Mouse (Mus musculus): ENCODE results near the gene Ccr3. TPM values are rescaled to one million over a fixed set of nuclear protein-coding genes. Genes with fewer than 3 reads are reported as not detected.

Ccr3 gene
- total and polyA plus RNA-seq, 3 experiments, result not detected

DNA sequence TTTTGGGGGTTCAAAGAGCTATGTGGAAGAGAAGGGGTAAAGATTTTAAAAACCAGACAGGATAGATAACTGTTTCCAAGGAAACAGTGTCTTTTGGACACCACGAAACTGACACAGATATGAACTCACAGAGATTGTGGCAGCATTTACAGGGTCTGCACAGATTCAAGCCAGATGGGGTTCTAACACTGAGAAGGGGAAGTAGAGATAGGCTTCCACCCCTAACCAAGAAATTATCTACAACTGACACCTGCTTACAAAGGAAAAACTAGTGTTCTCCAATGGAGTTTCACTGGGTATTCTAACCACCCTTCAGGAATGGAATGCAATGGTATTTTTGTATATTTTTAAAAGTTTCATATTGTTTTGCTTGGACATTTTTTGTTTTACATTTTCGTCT, 5.7 kb upstream of the Ccr3 start:
- no peak overlapping the region for H3K27ac ChIP-seq (ENCODE audit: control insufficient read depth, low read depth, low read length)
- H3K9me3 ChIP-seq (replicated peaks; ENCODE audit: insufficient read depth, low read length), result no peaks in the 10 kb centered on the region
- DNase-seq (ENCODE audit: low read depth, low spot score), result peak; percentile 83

DNA sequence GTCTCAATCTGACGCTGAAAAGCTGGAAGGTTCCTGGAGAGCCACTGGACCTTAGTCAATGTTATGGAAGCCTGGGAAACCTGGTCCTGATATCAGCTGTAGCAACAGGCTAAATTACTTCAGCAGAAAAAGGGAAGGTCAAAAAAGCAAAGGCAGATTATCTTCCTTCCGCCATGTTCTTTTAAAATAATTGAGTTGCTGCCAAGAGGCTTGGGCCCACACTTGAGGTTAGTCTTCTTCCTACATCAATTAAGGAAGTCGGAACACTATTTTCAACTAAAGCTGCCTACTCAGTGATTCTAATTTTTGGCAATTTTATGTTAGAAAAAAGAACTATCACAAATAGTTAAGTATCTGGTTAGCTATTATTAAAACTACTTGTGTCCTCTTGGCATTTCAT, 1.9 kb upstream of the Ccr3 start:
- H3K9ac ChIP-seq (ENCODE audit: control insufficient read depth, low read depth, low read length, poor library complexity, severe bottlenecking), result no peak overlapping the region
- H3K4me3 ChIP-seq (ENCODE audit: control insufficient read depth in 1 of 2, insufficient read depth in 1 of 2, low read depth in 2 of 2, low read length in 2 of 2), result no peak overlapping the region
- peaks cover 14 to 21% of the 10 kb centered on the region in 2 experiments for H3K4me1 ChIP-seq (ENCODE audit: control insufficient read depth in 1 of 2, insufficient read depth in 2 of 2, low read length in 2 of 2)
- no peaks in the 10 kb centered on the region for H3K79me2 ChIP-seq (ENCODE audit: control insufficient read depth, insufficient read depth, low read length, poor library complexity)
- no peaks in the 10 kb centered on the region; a peak in 2 of 4 replicates for H3K27me3 ChIP-seq (ENCODE audit: control insufficient read depth in 1 of 2, insufficient read depth in 2 of 2, low read length in 2 of 2)
- H3K27ac ChIP-seq (ENCODE audit: control insufficient read depth, low read depth, low read length), result peak overlapping the region; percentile 49
- peak; percentile 93 for DNase-seq (ENCODE audit: low read depth, low spot score)
- no peaks in the 10 kb centered on the region for H3K9me3 ChIP-seq (replicated peaks; ENCODE audit: insufficient read depth, low read length)
- H3K36me3 ChIP-seq (ENCODE audit: control insufficient read depth in 1 of 2, insufficient read depth in 2 of 2, low read length in 2 of 2), result peaks cover 0 to 35% of the 10 kb centered on the region in 2 experiments; a peak in 2 of 4 replicates
- TF ChIP-seq CHD2 (IDR thresholded peaks at IDR 0.05; ENCODE audit: low read length) (peak; percentile 27; the same call in 1 of the 2 replicates), MAFK (IDR thresholded peaks at IDR 0.05; ENCODE audit: borderline replicate concordance, low read depth, low read length) (peak; percentile 74), SMC3 (IDR thresholded peaks at IDR 0.05; ENCODE audit: low read depth, low read length) (peak; percentile 26; the same call in 1 of the 2 replicates), ZNF384 (IDR thresholded peaks at IDR 0.05; ENCODE audit: low read depth, low read length) (peak; percentile 44; the same call in 1 of the 2 replicates), ZC3H11A (IDR thresholded peaks at IDR 0.05; ENCODE audit: low read depth, low read length) (no peak), TAL1 (IDR thresholded peaks at IDR 0.05; ENCODE audit: low read length) (peak; percentile 54), JUND (IDR thresholded peaks at IDR 0.05; ENCODE audit: low read depth, low read length) (0 out of 2 replicates have a peak, but pooled peaks have one; percentile 34), MAX (IDR thresholded peaks at IDR 0.05; ENCODE audit: low read length) (no peak; the same call in 1 of the 2 replicates), ELF1 (IDR thresholded peaks at IDR 0.05; ENCODE audit: low read depth, low read length) (peak; percentile 61), KAT2A (conservative IDR thresholded peaks at IDR 0.05; ENCODE audit: low read depth, low read length) (no peak), MEF2A (IDR thresholded peaks at IDR 0.05; ENCODE audit: extremely low read depth, insufficient replicate concordance, low read depth, low read length, poor library complexity, severe bottlenecking) (peak; percentile 66; the same call in 1 of the 2 replicates), RCOR1 (IDR thresholded peaks at IDR 0.05; ENCODE audit: low read depth, low read length) (peak; percentile 98), TCF12 (IDR thresholded peaks at IDR 0.05; ENCODE audit: low read depth, low read length) (peak; percentile 92), GATA1 (IDR thresholded peaks at IDR 0.05; ENCODE audit: low read depth, low read length) (peak; percentile 84), HCFC1 (IDR thresholded peaks at IDR 0.05; ENCODE audit: low read depth, low read length) (peak; percentile 51; the same call in 1 of the 2 replicates), EP300 (IDR thresholded peaks at IDR 0.05; ENCODE audit: low read depth in 1 of 2, low read length in 2 of 2) (peak; percentile 91 to 97), POLR2A (IDR thresholded peaks at IDR 0.05; ENCODE audit: control insufficient read depth in 1 of 2, insufficient read depth in 1 of 2, low read depth in 1 of 2, low read length in 2 of 2, poor library complexity in 1 of 2) (no peak)

More for the DNA sequence above, 5.7 kb upstream of the Ccr3 start:
- Histone ChIP-seq H3K9ac (ENCODE audit: control insufficient read depth, low read depth, low read length, poor library complexity, severe bottlenecking) (no peak overlapping the region), H3K4me1 (ENCODE audit: control insufficient read depth in 1 of 2, insufficient read depth in 2 of 2, low read length in 2 of 2) (peaks cover 14 to 20% of the 10 kb centered on the region in 2 experiments), H3K36me3 (ENCODE audit: control insufficient read depth in 1 of 2, insufficient read depth in 2 of 2, low read length in 2 of 2) (peaks cover 0 to 27% of the 10 kb centered on the region in 2 experiments; a peak in 2 of 4 replicates), H3K79me2 (ENCODE audit: control insufficient read depth, insufficient read depth, low read length, poor library complexity) (no peaks in the 10 kb centered on the region), H3K4me3 (ENCODE audit: control insufficient read depth in 1 of 2, insufficient read depth in 1 of 2, low read depth in 2 of 2, low read length in 2 of 2) (no peak overlapping the region), H3K27me3 (ENCODE audit: control insufficient read depth in 1 of 2, insufficient read depth in 2 of 2, low read length in 2 of 2) (no peaks in the 10 kb centered on the region; a peak in 2 of 4 replicates)
- TF ChIP-seq E2F4 (IDR thresholded peaks at IDR 0.05; ENCODE audit: borderline replicate concordance, low read depth, low read length) (no peak), ZKSCAN1 (IDR thresholded peaks at IDR 0.05; ENCODE audit: low read depth, low read length) (no peak), SIN3A (IDR thresholded peaks at IDR 0.05; ENCODE audit: low read length) (peak; percentile 45; the same call in 1 of the 2 replicates), MAFK (IDR thresholded peaks at IDR 0.05; ENCODE audit: borderline replicate concordance, low read depth, low read length) (peak; percentile 87), GABPA (IDR thresholded peaks at IDR 0.05; ENCODE audit: low read depth, low read length) (no peak), RCOR1 (IDR thresholded peaks at IDR 0.05; ENCODE audit: low read depth, low read length) (peak; percentile 100), ETS1 (IDR thresholded peaks at IDR 0.05; ENCODE audit: low read depth, low read length) (peak; percentile 97), GATA1 (IDR thresholded peaks at IDR 0.05; ENCODE audit: low read depth, low read length) (peak; percentile 96), TCF12 (IDR thresholded peaks at IDR 0.05; ENCODE audit: low read depth, low read length) (peak; percentile 98), USF2 (IDR thresholded peaks at IDR 0.05; ENCODE audit: borderline replicate concordance in 1 of 2, insufficient read depth in 1 of 2, low read depth in 1 of 2, low read length in 2 of 2) (no peak), CHD2 (IDR thresholded peaks at IDR 0.05; ENCODE audit: low read length) (no peak), CHD1 (IDR thresholded peaks at IDR 0.05; ENCODE audit: low read depth, low read length) (no peak), KAT2A (conservative IDR thresholded peaks at IDR 0.05; ENCODE audit: low read depth, low read length) (no peak; the same call in 1 of the 2 replicates), POLR2AphosphoS5 (IDR thresholded peaks at IDR 0.05; ENCODE audit: borderline replicate concordance, low read depth, low read length) (no peak), NRF1 (IDR thresholded peaks at IDR 0.05; ENCODE audit: insufficient read depth, low read depth, low read length, poor library complexity, severe bottlenecking) (no peak), MYB (IDR thresholded peaks at IDR 0.05; ENCODE audit: low read depth, low read length) (peak; percentile 29; the same call in 1 of the 2 replicates), SMC3 (IDR thresholded peaks at IDR 0.05; ENCODE audit: low read depth, low read length) (no peak), HCFC1 (IDR thresholded peaks at IDR 0.05; ENCODE audit: low read depth, low read length) (0 out of 2 replicates have a peak, but pooled peaks have one; percentile 20), USF1 (IDR thresholded peaks at IDR 0.05; ENCODE audit: low read depth, low read length) (no peak), MAZ (IDR thresholded peaks at IDR 0.05; ENCODE audit: low read depth, low read length) (no peak), TAL1 (IDR thresholded peaks at IDR 0.05; ENCODE audit: low read length) (peak; percentile 93), ZMIZ1 (IDR thresholded peaks at IDR 0.05; ENCODE audit: low read depth, low read length) (peak; percentile 42; the same call in 1 of the 2 replicates), ELF1 (IDR thresholded peaks at IDR 0.05; ENCODE audit: low read depth, low read length) (peak; percentile 38; the same call in 1 of the 2 replicates), UBTF (IDR thresholded peaks at IDR 0.05; ENCODE audit: borderline replicate concordance, insufficient read depth, low read depth, low read length) (no peak), JUND (IDR thresholded peaks at IDR 0.05; ENCODE audit: low read depth, low read length) (no peak), MEF2A (IDR thresholded peaks at IDR 0.05; ENCODE audit: extremely low read depth, insufficient replicate concordance, low read depth, low read length, poor library complexity, severe bottlenecking) (no peak), MAX (IDR thresholded peaks at IDR 0.05; ENCODE audit: low read length) (peak; percentile 34; the same call in 1 of the 2 replicates), MXI1 (IDR thresholded peaks at IDR 0.05; ENCODE audit: low read depth, low read length) (peak; percentile 83), ZC3H11A (IDR thresholded peaks at IDR 0.05; ENCODE audit: low read depth, low read length) (no peak), EP300 (IDR thresholded peaks at IDR 0.05; ENCODE audit: low read depth in 1 of 2, low read length in 2 of 2) (peak; percentile 93 to 96), RAD21 (IDR thresholded peaks at IDR 0.05; ENCODE audit: low read depth, low read length) (no peak; the same call in 1 of the 2 replicates), ZNF384 (IDR thresholded peaks at IDR 0.05; ENCODE audit: low read depth, low read length) (0 out of 2 replicates have a peak, but pooled peaks have one; percentile 44), BHLHE40 (IDR thresholded peaks at IDR 0.05; ENCODE audit: borderline replicate concordance, low read depth, low read length) (peak; percentile 59; the same call in 1 of the 2 replicates), MYC (IDR thresholded peaks at IDR 0.05; ENCODE audit: low read depth, low read length) (peak; percentile 47; the same call in 1 of the 2 replicates), TBP (IDR thresholded peaks at IDR 0.05; ENCODE audit: low read depth, low read length) (no peak)
